9 mouse cellular contexts compared by ENCODE assay signal in genomic region chr5:136863276-136863675, GRCm38 (mm10). TPM values are rescaled to one million over a fixed set of nuclear protein-coding genes. Genes with fewer than 3 reads are reported as not detected.
DNase-seq lines count a peak whose midpoint lies in the region; ATAC-seq and TF ChIP-seq lines count a peak whose summit lies in the region.
"Had no signal": no experiment of that assay in that cellular context is flagged by ENCODE, and none has a peak within 500 bp of the region (broad histone marks: within the 10 kb centered on the region; RNA-seq: fewer than 3 reads in every experiment).

No protein-coding gene starts in this region.

- H3K4me3 ChIP-seq in forebrain, embryonic 11.5 days (ENCODE audit: low read depth, low read length): no peak overlapping the region
- H3K4me3 ChIP-seq in forebrain, postnatal 0 days (ENCODE audit: low read depth, low read length): no peak overlapping the region
- H3K4me3 ChIP-seq in liver, embryonic 11.5 days (ENCODE audit: low read depth, low read length): no peak overlapping the region
- H3K4me3 ChIP-seq in intestine, embryonic 16.5 days (ENCODE audit: low read length): no peak overlapping the region

- H3K27ac ChIP-seq in forebrain, embryonic 11.5 days (ENCODE audit: low read depth, low read length): peak overlapping the region; percentile 65
- H3K27ac ChIP-seq in forebrain, postnatal 0 days (ENCODE audit: low read depth, low read length): no peak overlapping the region
- peak overlapping the region; percentile 75; the same call in 1 of the 2 replicates for H3K27ac ChIP-seq in liver, embryonic 11.5 days (ENCODE audit: low read depth, low read length)
- H3K27ac ChIP-seq in intestine, embryonic 16.5 days (ENCODE audit: low read length): peak overlapping the region; percentile 88

- H3K27me3 ChIP-seq in forebrain, embryonic 11.5 days (ENCODE audit: control insufficient read depth, insufficient read depth, low read length): no peaks in the 10 kb centered on the region
- no peaks in the 10 kb centered on the region for H3K27me3 ChIP-seq in forebrain, postnatal 0 days (ENCODE audit: insufficient read depth, low read length)
- no peaks in the 10 kb centered on the region for H3K27me3 ChIP-seq in liver, embryonic 11.5 days (replicated peaks; ENCODE audit: control insufficient read depth, insufficient read depth, low read length)
- no peaks in the 10 kb centered on the region for H3K27me3 ChIP-seq in intestine, embryonic 16.5 days (replicated peaks; ENCODE audit: control insufficient read depth, insufficient read depth, low read length)

- H3K4me1 ChIP-seq in forebrain, embryonic 11.5 days (replicated peaks; ENCODE audit: control insufficient read depth, insufficient read depth, low read length): peaks cover 12% of the 10 kb centered on the region
- peaks cover 8% of the 10 kb centered on the region; the same call in 1 of the 2 replicates for H3K4me1 ChIP-seq in forebrain, postnatal 0 days (ENCODE audit: insufficient read depth)
- peaks cover 13% of the 10 kb centered on the region for H3K4me1 ChIP-seq in liver, embryonic 11.5 days (replicated peaks; ENCODE audit: control insufficient read depth, insufficient read depth, low read length)
- H3K4me1 ChIP-seq in intestine, embryonic 16.5 days (ENCODE audit: control insufficient read depth, insufficient read depth, low read length): peaks cover 10% of the 10 kb centered on the region

- 50% methylated on average over 9 of the region's 9 CpGs for WGBS in forebrain, embryonic 11.5 days
- 65% methylated on average over 9 of the region's 9 CpGs for WGBS in forebrain, postnatal 0 days
- 60% methylated on average over 9 of the region's 9 CpGs for WGBS in liver, embryonic 11.5 days
- 55% methylated on average over 9 of the region's 9 CpGs for WGBS in intestine, embryonic 16.5 days

- no peak for DNase-seq in forebrain, embryonic 11.5 days (ENCODE audit: low spot score)
- no peak for DNase-seq in forebrain, postnatal 0 days
- DNase-seq in liver, embryonic 11.5 days (ENCODE audit: low spot score): no peak
- DNase-seq in liver: no peak
- DNase-seq in retina, embryonic 14.5 days (ENCODE audit: low spot score): peak; percentile 42
- no peak for DNase-seq in testis, postnatal 14 days (ENCODE audit: low spot score)
- DNase-seq: cerebellum, adult 11-12 months had no signal

- H3K9me3 ChIP-seq in forebrain, embryonic 11.5 days (ENCODE audit: control insufficient read depth, low read length): no peaks in the 10 kb centered on the region
- no peaks in the 10 kb centered on the region for H3K9me3 ChIP-seq in forebrain, postnatal 0 days (ENCODE audit: low read length)
- H3K9me3 ChIP-seq in liver, embryonic 11.5 days (ENCODE audit: control insufficient read depth, low read length): no peaks in the 10 kb centered on the region
- H3K9me3 ChIP-seq in intestine, embryonic 16.5 days (ENCODE audit: control insufficient read depth, low read length): no peaks in the 10 kb centered on the region

- no peak overlapping the region for H3K9ac ChIP-seq in forebrain, embryonic 11.5 days (ENCODE audit: low read length)
- no peak overlapping the region for H3K9ac ChIP-seq in forebrain, postnatal 0 days
- H3K9ac ChIP-seq in liver, embryonic 11.5 days (ENCODE audit: low read depth, low read length): no peak overlapping the region
- H3K9ac ChIP-seq in intestine, embryonic 16.5 days (ENCODE audit: low read depth, low read length): no peak overlapping the region

- no peaks in the 10 kb centered on the region for H3K36me3 ChIP-seq in forebrain, embryonic 11.5 days (ENCODE audit: control insufficient read depth, insufficient read depth, low read length)
- no peaks in the 10 kb centered on the region for H3K36me3 ChIP-seq in forebrain, postnatal 0 days (ENCODE audit: insufficient read depth)
- H3K36me3 ChIP-seq in liver, embryonic 11.5 days (ENCODE audit: control insufficient read depth, insufficient read depth, low read length): no peaks in the 10 kb centered on the region
- H3K36me3 ChIP-seq in intestine, embryonic 16.5 days (ENCODE audit: control insufficient read depth, insufficient read depth, low read length): no peaks in the 10 kb centered on the region

- no peak for TF ChIP-seq CTCF in forebrain, postnatal 0 days (IDR thresholded peaks at IDR 0.05; ENCODE audit: low read depth)

- H3K4me2 ChIP-seq in forebrain, embryonic 11.5 days (ENCODE audit: low read depth, low read length, severe bottlenecking): no peak overlapping the region
- H3K4me2 ChIP-seq in forebrain, postnatal 0 days (ENCODE audit: low read depth): no peak overlapping the region
- H3K4me2 ChIP-seq in liver, embryonic 11.5 days: no peak overlapping the region
- no peak overlapping the region for H3K4me2 ChIP-seq in intestine, embryonic 16.5 days (ENCODE audit: low read depth, low read length)

- ATAC-seq in forebrain, embryonic 11.5 days (replicated peaks; ENCODE audit: low FRiP score): no peak
- no peak for ATAC-seq in forebrain, postnatal 0 days
- ATAC-seq in liver, embryonic 11.5 days (replicated peaks; ENCODE audit: low FRiP score): no peak
- ATAC-seq in intestine, embryonic 16.5 days: no peak
- no peak for ATAC-seq in cerebellum, adult (ENCODE audit: insufficient number of reproducible peaks, low FRiP score, low TSS enrichment)

RNA-seq across cellular contexts. Expression of gene Col26a1, which starts 19.7 kb away (rescaled TPM):
- polyA plus RNA-seq in forebrain, embryonic 11.5 days (2014; fragmentation: Nextera tagmentation; extraction: Ambion mirVana): 35.1 and 40.6 TPM in 2 replicates
- 39.9 and 43.7 TPM in 2 replicates for total RNA-seq in forebrain, postnatal 0 days (2014; rRNA removed)
- polyA plus RNA-seq in forebrain, postnatal 0 days (2015; fragmentation: Nextera tagmentation; extraction: Ambion mirVana): 24.3 and 27.1 TPM in 2 replicates
- polyA plus RNA-seq in liver, embryonic 11.5 days (2014; fragmentation: Nextera tagmentation; extraction: Ambion mirVana): 9.1 and 9.8 TPM in 2 replicates
- 5.5 and 6.8 TPM in 2 replicates for polyA plus RNA-seq in intestine, embryonic 16.5 days (2015; fragmentation: Nextera tagmentation; extraction: Ambion mirVana)

RNA-seq across cellular contexts. Expression of gene Ift22, which starts 44.7 kb away (rescaled TPM):
- polyA plus RNA-seq in forebrain, embryonic 11.5 days (2014; fragmentation: Nextera tagmentation; extraction: Ambion mirVana): 105 and 112 TPM in 2 replicates
- total RNA-seq in forebrain, postnatal 0 days (2014; rRNA removed): 30.7 and 35.9 TPM in 2 replicates
- 125 and 134 TPM in 2 replicates for polyA plus RNA-seq in forebrain, postnatal 0 days (2015; fragmentation: Nextera tagmentation; extraction: Ambion mirVana)
- polyA plus RNA-seq in liver, embryonic 11.5 days (2014; fragmentation: Nextera tagmentation; extraction: Ambion mirVana): 28.5 and 32.4 TPM in 2 replicates
- 43.2 and 52.4 TPM in 2 replicates for polyA plus RNA-seq in intestine, embryonic 16.5 days (2015; fragmentation: Nextera tagmentation; extraction: Ambion mirVana)
